Mouse (Mus musculus): ENCODE results near the gene Fkbp8. TPM values are rescaled to one million over a fixed set of nuclear protein-coding genes. Genes with fewer than 3 reads are reported as not detected.

The Fkbp8 gene
- polyA plus RNA-seq, 1 experiment, result 320 TPM

DNA sequence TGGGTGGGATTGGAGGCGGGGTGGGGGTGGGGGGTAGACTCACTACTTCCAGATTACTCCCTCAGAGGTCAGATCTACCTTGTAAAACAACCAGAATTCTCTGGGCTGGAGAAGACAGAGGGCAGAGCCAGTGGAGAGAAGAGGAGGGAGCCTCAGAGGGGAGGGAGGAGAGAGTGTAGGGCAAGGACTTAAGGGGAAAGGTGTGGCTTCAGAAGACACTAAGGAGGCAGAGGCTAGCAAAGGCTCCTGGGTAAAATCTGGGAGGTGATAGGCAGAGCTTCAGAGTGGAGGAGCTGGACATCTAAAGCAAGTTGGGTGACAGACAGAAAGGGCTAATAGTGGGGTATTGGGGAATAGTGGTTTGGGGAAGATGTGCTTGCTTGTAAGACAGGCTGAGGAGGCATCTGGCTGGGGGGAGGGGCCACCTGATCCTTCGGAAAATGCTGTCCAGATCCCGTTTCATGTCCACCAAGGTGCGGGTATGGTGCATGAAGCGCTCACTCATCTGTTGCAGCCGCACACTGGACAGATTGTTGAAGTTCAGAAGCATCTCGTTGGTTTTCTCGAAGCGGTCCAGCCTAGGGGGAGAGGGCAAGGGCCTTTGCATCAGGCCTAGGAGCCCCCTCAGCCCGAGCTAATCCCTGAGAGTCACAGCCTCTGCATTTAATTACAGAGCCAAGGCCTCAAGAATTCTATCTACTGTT lies 9.4 kb upstream of the Fkbp8 start:
- WGBS, result 64% methylated on average over 10 of the region's 10 CpGs

DNA sequence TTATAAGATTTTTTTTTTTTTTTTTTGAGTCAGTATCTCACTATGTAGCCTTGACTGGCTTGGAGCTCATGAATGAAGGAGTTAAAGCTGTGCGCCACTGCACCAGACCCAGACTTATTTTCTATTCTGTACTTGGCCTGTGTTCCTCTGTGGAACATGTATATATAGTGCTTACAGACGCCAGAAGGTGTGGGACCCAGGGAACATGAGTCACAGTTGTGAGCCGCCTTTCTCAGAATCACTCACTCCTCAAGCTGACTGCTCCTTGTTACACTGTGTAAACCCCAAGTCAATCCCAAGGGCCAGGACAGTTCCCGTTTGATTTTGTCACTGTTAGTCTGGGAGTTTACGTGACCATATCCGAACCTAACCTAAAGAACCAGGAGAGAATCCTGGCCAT lies 8.5 kb upstream of the Fkbp8 start:
- DNase-seq, result no peak
- Histone ChIP-seq H3K36me3 (ENCODE audit: control insufficient read depth, insufficient read depth, low read length) (no peaks in the 10 kb centered on the region), H3K27me3 (replicated peaks; ENCODE audit: control insufficient read depth, insufficient read depth, low read length) (no peaks in the 10 kb centered on the region), H3K4me1 (ENCODE audit: control insufficient read depth, insufficient read depth, low read length) (no peaks in the 10 kb centered on the region; the same call in 1 of the 2 replicates), H3K4me3 (ENCODE audit: insufficient read depth, low read depth, low read length) (no peak overlapping the region), H3K27ac (ENCODE audit: insufficient read depth, low read depth, low read length) (no peak overlapping the region)
- WGBS, result 90% methylated on average over 6 of the region's 6 CpGs
- TF ChIP-seq POLR2A (IDR thresholded peaks at IDR 0.05; ENCODE audit: low read depth, low read length) (no peak), CTCF (conservative IDR thresholded peaks at IDR 0.05; ENCODE audit: insufficient read depth, insufficient read length, low read depth, low read length) (no peak)

More for the DNA sequence above, 9.4 kb upstream of the Fkbp8 start:
- Histone ChIP-seq H3K27ac (ENCODE audit: insufficient read depth, low read depth, low read length) (no peak overlapping the region), H3K4me3 (ENCODE audit: insufficient read depth, low read depth, low read length) (no peak overlapping the region), H3K27me3 (replicated peaks; ENCODE audit: control insufficient read depth, insufficient read depth, low read length) (no peaks in the 10 kb centered on the region), H3K4me1 (ENCODE audit: control insufficient read depth, insufficient read depth, low read length) (peaks cover 4% of the 10 kb centered on the region; the same call in 1 of the 2 replicates), H3K36me3 (ENCODE audit: control insufficient read depth, insufficient read depth, low read length) (no peaks in the 10 kb centered on the region)
- TF ChIP-seq POLR2A (IDR thresholded peaks at IDR 0.05; ENCODE audit: low read depth, low read length), result no peak
- no peak for TF ChIP-seq CTCF (conservative IDR thresholded peaks at IDR 0.05; ENCODE audit: insufficient read depth, insufficient read length, low read depth, low read length)
- DNase-seq, result no peak

DNA sequence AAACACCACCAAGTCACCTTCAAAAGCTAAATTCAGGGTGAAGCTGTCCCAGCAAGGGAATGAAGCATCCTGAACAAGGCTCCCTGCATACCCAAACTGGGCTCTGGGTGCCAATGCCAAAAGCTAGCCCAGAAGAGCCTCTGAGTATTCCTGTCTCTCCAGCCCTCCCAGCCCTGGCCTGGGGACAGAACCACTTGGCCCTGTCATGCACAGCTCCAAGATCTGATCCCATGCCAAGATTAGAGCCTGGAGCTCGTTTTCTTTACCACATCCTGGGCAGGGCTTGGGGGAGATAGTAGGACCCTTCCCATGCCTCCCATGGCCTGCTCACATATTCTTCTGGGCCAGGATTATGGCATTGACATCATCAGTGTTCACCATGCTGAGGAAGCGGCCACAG lies 7.9 kb upstream of the Fkbp8 start:
- H3K4me1 ChIP-seq (ENCODE audit: control insufficient read depth, insufficient read depth, low read length), result no peaks in the 10 kb centered on the region; the same call in 1 of the 2 replicates
- H3K4me3 ChIP-seq (ENCODE audit: insufficient read depth, low read depth, low read length), result no peak overlapping the region
- TF ChIP-seq CTCF (conservative IDR thresholded peaks at IDR 0.05; ENCODE audit: insufficient read depth, insufficient read length, low read depth, low read length), result no peak
- no peak for TF ChIP-seq POLR2A (IDR thresholded peaks at IDR 0.05; ENCODE audit: low read depth, low read length)
- H3K36me3 ChIP-seq (ENCODE audit: control insufficient read depth, insufficient read depth, low read length), result no peaks in the 10 kb centered on the region
- WGBS, result 64% methylated on average over 2 of the region's 2 CpGs
- no peak overlapping the region for H3K27ac ChIP-seq (ENCODE audit: insufficient read depth, low read depth, low read length)
- no peaks in the 10 kb centered on the region for H3K27me3 ChIP-seq (replicated peaks; ENCODE audit: control insufficient read depth, insufficient read depth, low read length)
- no peak for DNase-seq

DNA sequence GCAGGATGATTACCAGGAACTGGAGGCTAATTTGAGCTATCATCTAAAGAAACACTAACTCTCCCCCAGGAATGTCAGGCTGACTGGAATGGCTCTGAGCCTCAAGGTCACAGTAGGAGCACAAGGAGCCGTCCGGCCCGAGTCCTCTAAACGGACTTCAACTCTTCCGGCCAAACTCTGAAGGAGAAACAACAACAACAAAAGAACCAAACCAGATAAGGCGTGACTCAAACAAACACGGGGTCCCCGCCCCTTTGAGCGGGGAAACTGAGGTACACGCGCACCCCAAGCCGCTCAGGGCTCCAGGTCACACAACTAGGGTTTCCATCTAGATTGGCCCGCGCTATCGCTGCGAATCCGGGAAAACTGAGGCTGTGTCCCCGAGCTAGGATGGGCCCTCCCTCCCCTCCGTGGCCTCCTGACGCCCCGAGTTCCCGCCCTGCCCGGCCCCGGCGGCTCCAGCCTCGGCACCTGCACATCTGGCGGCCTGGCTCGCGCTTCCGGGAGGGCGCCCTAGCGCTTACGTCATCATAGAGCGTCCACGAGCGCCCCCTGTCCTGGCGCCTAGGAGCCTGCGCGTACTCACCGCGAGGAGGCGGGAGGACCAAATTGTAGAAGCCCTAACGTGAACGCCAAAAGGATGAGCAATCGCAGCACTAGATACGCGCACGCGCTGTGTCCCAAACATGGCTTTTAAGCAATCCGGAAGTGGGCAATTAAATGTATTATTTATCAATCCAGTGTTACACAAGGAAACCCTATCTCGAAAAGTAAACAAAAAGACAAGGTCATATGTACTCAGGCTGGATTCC lies 4.7 kb upstream of the Fkbp8 start:
- TF ChIP-seq CTCF (conservative IDR thresholded peaks at IDR 0.05; ENCODE audit: insufficient read depth, insufficient read length, low read depth, low read length) (peak; percentile 59), POLR2A (IDR thresholded peaks at IDR 0.05; ENCODE audit: low read depth, low read length) (peak; percentile 44)
- under 1% methylated on average over 51 of the region's 51 CpGs for WGBS
- peak overlapping the region; percentile 77 for H3K27ac ChIP-seq (ENCODE audit: insufficient read depth, low read depth, low read length)
- no peaks in the 10 kb centered on the region for H3K36me3 ChIP-seq (ENCODE audit: control insufficient read depth, insufficient read depth, low read length)
- peak; percentile 98 for DNase-seq
- H3K4me3 ChIP-seq (ENCODE audit: insufficient read depth, low read depth, low read length), result peak overlapping the region; percentile 69
- H3K27me3 ChIP-seq (replicated peaks; ENCODE audit: control insufficient read depth, insufficient read depth, low read length), result no peaks in the 10 kb centered on the region
- H3K4me1 ChIP-seq (ENCODE audit: control insufficient read depth, insufficient read depth, low read length), result peaks cover 4% of the 10 kb centered on the region; the same call in 1 of the 2 replicates

DNA sequence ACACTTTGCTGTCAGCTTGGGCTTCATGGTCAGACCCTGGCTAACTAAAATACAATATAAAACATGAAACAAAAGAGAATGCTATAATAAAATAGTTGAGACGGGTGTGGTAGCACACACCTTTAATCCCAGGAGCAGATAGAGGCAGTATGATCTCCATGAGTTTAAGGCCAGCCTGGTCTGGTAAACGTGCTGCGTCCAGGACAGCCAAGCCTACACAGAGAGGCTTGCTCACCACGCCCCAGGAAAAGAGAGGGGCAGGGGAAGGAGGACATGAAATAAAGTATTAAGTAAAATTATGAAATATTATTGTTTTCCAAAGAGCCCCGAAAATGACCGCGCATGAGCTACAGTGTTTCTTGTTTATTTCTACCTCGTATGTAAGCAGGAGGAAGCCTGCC lies 413 bp upstream of the Fkbp8 start:
- no peaks in the 10 kb centered on the region for H3K36me3 ChIP-seq (ENCODE audit: control insufficient read depth, insufficient read depth, low read length)
- H3K4me1 ChIP-seq (ENCODE audit: control insufficient read depth, insufficient read depth, low read length), result peaks cover 13% of the 10 kb centered on the region; the same call in 1 of the 2 replicates
- no peaks in the 10 kb centered on the region for H3K27me3 ChIP-seq (replicated peaks; ENCODE audit: control insufficient read depth, insufficient read depth, low read length)
- peak overlapping the region; percentile 62; the same call in 1 of the 2 replicates for H3K27ac ChIP-seq (ENCODE audit: insufficient read depth, low read depth, low read length)
- TF ChIP-seq CTCF (conservative IDR thresholded peaks at IDR 0.05; ENCODE audit: insufficient read depth, insufficient read length, low read depth, low read length) (no peak), POLR2A (IDR thresholded peaks at IDR 0.05; ENCODE audit: low read depth, low read length) (no peak)
- under 1% methylated on average over 8 of the region's 8 CpGs for WGBS
- no peak for DNase-seq
- peak overlapping the region; percentile 79 for H3K4me3 ChIP-seq (ENCODE audit: insufficient read depth, low read depth, low read length)

DNA sequence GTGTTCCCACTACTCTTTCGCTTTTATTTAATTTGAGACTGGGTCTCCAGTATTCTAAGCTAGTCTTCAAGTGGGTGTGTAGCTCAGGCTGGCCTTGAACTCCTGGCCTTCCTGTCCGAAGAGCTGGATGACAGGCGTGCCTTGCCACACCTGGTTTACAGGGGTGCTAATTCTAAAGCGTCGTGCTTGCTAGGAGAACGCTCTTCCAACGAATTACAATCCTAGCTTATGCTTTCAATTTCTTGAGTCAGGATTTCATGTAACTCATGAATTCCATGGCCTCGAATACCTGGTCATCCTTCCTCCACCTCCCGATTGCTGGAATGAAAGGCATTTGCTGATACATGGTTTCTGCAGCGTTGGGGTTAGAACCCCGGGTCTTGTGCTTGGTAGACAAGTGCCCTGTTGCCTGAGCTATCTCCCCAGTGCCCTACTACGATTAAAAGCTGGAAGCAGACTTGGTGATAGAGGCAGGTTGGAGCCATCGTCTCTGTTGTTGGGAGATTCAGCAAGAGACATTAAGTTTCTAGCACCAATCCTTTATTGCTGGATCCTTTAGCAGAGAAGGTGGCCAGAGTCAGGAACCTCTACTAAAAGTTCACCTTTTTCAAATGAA lies 766 bp downstream of the Fkbp8 start:
- no peak for DNase-seq
- no peaks in the 10 kb centered on the region for H3K36me3 ChIP-seq (ENCODE audit: control insufficient read depth, insufficient read depth, low read length)
- no peaks in the 10 kb centered on the region for H3K27me3 ChIP-seq (replicated peaks; ENCODE audit: control insufficient read depth, insufficient read depth, low read length)
- peaks cover 13% of the 10 kb centered on the region; the same call in 1 of the 2 replicates for H3K4me1 ChIP-seq (ENCODE audit: control insufficient read depth, insufficient read depth, low read length)
- WGBS, result 13% methylated on average over 13 of the region's 13 CpGs
- H3K27ac ChIP-seq (ENCODE audit: insufficient read depth, low read depth, low read length), result peak overlapping the region; percentile 27; the same call in 1 of the 2 replicates
- peak overlapping the region; percentile 79 for H3K4me3 ChIP-seq (ENCODE audit: insufficient read depth, low read depth, low read length)
- TF ChIP-seq POLR2A (IDR thresholded peaks at IDR 0.05; ENCODE audit: low read depth, low read length) (no peak), CTCF (conservative IDR thresholded peaks at IDR 0.05; ENCODE audit: insufficient read depth, insufficient read length, low read depth, low read length) (no peak)

All from kidney, adult 2 months (tissue).